Mouse (Mus musculus): ENCODE measurements around the gene Mfap2.

GRCm38 (mm10) chr4:140993846-140994245 is 16.4 kb upstream of the Mfap2 start:
- TF ChIP-seq CTCF (IDR thresholded peaks at IDR 0.05; ENCODE audit: insufficient read depth, low read depth, low read length) (no peak), POLR2A (IDR thresholded peaks at IDR 0.05; ENCODE audit: insufficient read depth, low read depth, low read length) (no peak)

Measured in olfactory bulb, adult 2 months (tissue).